Mouse (Mus musculus): ENCODE results near the gene Elane. TPM values are rescaled to one million over a fixed set of nuclear protein-coding genes. Genes with fewer than 3 reads are reported as not detected.

Gene Elane
- total RNA-seq (2021), result not detected
- long read RNA-seq, experiment 1, result 0 reads
- long read RNA-seq, experiment 2, result 0 reads

- DNase-seq (ENCODE audit: low spot score in 2 of 2), result no peak
These were observed at the start of gene Elane for GRCm38 (mm10) chr10:79886054-79886453. TSS of gene Elane (plus strand) at chr10:79886247.

GRCm38 (mm10) chr10:79836918-79837317, 49.1 kb upstream of the Elane start:
- no peak for DNase-seq (ENCODE audit: low spot score in 2 of 2)

DNA sequence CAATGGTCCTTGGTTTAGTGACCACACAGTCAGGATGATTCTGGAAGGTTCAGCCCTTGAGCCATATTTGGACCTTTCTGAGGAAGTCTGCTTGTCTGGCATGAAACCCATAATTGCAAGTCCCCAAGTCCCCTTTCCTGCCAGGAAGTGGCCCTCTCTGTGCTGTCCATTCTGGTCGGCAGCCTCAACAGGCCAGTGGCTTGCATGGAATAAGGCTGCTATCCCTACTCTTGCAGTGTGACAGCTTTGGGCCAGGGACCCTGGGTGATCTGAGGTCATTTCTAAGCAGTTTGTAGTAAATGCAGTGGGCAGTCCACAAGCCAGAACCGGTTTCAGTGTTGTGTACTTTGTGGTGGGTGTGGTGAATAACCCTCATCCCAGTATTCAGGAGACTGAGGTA, 47.9 kb upstream of the Elane start:
- no peak for DNase-seq (ENCODE audit: low spot score in 2 of 2)

GRCm38 (mm10) chr10:79840091-79840490, 46.0 kb upstream of the Elane start:
- DNase-seq (ENCODE audit: low spot score in 2 of 2), result no peak

DNA sequence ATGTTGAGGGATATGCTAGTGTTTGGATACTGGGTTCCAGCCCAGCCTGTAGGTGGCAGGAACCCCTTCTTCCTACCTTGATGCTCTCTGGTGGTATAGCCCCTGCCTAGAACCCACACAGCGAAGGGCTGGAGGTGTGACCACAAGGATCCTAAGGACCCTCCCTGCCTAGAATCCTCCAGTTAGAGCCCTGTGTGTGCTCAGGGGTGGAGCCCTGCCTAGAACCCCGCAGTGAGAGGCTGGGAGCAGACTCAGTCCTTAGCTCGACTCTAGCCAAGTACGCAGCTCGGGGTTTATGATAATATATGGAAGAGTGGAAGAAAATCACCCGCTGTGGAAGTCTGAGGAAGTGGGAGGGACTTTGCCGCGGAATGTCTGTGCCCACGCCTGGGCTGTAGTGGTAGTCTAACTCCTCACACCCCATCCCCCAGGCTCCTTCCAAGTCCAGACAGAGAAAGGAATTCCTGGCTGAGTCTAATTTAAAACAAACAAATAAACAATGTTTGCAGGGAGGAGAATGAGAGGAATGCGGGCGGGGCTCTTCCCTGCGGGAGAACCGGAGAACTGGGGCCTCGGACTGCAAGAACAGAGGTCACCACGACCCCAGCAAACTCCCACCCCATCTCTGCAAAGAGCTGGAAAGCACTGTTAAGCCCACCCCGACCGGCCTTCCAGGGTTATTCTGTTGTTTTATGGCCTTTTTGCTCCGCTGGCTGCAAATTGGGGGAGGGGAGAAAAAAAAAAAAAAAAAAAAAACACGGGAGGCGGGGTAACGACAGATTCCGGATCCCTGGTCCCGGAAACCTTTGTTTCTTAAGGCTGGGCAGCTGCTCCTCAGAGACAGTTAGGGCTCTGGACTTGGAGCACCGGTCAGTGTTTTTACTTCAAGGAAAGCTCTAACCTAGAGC, 45.1 kb upstream of the Elane start:
- DNase-seq (ENCODE audit: low spot score in 2 of 2), result peak in 1 of 2 experiments; percentile 60

DNA sequence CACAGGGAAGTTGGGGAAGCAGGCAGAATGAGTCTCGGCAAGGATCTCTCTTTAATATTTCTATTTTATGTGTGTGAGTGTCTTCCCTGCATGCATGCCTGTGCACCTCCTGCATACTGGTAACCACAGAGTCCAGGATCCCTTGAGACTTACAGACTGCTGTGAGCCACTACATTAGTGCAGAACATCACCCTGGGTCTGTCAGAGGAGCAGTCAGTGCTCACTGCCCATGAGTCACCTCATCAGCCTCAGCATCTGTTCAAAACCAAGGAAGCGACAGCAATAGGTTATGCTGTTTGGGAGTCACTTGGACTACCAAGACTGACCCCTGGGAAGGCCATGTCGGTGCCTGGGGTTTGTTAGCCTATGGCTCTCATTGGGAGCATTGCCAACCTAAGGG, 43.7 kb upstream of the Elane start:
- DNase-seq (ENCODE audit: low spot score in 2 of 2), result no peak

GRCm38 (mm10) chr10:79843476-79843875, 42.6 kb upstream of the Elane start:
- no peak for DNase-seq (ENCODE audit: low spot score in 2 of 2)

- no peak for DNase-seq (ENCODE audit: low spot score in 2 of 2)
These were observed 39.5 kb upstream of the Elane start for GRCm38 (mm10) chr10:79846553-79846952.

DNA sequence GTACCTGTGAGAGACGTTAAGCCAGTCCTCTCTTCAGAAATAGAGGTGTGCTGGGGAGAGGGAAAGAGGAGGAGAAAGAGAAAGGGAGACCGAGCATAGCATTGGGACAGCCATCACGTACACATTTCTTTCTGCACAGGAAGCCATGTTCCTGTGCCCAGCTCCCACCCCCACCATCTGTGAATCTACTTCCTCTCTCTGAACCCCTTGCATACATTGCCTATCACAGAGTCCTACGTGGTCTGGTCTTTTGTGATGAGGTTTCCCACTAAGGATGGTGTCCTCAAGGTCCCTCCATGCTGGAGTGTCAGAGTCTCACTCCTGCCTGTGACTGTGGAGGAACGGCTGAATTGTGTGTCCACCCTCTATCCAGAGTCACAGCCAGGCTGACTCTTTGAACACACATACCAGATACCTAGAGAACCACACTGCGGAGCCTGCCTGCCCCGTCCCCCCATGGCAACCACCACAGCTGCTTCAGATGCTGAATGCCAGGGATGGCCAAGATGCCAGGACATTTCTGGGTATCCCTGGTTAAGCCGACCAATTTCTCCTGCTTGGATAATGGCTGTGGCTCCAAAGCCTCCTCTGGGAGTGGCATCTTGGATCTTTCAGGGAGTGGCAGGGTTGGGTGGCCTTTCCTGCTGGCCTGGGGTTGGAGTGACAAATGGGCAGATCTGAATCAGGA, 36.0 kb upstream of the Elane start:
- no peak for DNase-seq (ENCODE audit: low spot score in 2 of 2)

DNA sequence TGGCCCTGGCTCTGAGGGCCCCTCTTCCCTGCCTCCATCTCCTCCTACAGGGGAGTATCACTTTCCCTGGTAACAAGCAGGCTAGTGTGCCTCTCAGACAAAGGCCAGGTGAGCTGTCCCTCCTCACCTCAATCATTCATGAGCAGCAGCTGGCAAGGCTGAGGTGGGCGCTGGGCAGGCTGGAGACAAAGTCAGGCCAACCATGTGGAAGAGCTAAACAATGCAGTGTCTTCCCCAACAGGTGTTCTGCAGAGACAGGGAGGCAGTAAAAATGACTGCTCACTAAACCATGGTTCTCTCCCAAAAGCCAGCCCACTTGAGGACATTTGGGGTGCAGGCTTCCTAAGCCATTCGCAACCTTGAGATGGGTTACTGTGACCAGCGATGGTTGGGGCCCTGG, 34.4 kb upstream of the Elane start:
- no peak for DNase-seq (ENCODE audit: low spot score in 2 of 2)

GRCm38 (mm10) chr10:79852107-79852789, 33.8 kb upstream of the Elane start:
- DNase-seq (ENCODE audit: low spot score in 2 of 2), result no peak

DNA sequence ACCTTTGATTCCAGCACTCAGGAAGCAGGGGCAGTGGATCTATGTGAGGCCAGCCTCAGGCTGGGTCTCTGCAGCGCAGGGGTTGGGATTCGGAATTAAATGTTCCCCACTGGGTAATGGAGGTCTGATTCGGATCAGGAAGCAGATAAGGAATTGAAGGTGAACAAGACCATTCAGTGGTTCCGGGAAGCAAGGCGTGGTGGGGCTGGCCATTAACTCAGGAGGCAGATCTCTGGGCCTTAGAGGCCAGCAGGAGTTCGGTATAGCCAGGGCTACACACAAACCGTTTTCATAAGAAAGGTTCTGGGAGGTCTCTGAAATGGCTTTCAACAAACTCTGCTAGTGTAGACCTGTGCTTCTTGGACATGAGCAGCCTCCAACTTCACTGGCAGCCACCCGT, 33.2 kb upstream of the Elane start:
- no peak for DNase-seq (ENCODE audit: low spot score in 2 of 2)

GRCm38 (mm10) chr10:79853392-79853791, 32.7 kb upstream of the Elane start:
- peak; percentile 92 to 95 for DNase-seq (ENCODE audit: low spot score in 2 of 2)

DNA sequence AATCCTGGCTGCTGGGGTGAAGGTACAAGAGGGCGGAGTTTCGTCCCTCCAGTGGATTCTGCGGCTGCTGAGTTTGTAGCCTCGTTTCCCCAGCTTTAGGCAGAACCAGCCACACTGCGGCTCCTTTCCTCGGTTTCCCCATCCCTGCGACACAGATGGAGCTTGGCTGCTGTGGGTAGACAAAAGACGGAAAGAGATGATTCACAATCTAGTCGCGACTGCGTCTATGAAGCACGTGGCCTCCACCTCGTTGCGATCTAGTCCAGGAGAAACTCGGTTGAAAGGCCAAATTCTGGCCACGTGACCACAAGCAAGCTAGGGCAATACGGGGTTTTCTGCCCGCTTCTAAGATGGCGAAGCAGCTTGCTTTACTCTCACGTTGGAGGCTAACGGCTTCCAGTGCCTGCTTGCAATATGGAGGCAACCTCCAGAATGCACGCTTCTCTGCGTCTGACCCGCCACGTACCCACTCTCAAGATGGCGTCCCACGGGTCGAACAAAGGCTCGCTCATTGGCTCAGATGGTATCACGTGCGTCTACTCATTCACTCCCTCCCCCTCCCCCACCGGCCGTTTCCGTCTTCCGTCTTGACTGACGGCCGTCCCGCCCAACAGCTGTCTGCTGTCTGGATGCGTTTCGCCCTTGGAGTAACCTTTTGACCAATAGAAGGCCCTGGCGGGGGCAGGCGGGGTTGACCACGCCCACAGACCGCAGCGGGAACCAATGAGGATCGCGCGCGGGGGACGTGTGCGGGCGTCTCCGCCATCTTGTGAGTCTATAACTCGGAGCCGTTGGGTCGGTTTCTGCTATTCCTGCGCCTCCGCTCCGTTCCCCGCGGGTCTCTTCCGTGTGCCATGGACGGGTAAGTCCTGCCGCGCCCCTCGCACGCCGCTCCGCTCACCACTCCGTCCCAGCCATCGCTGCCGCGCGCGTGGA, 31.9 kb upstream of the Elane start, which contains the start of gene Ptbp1:
TSS of gene Ptbp1 (plus strand) at position 568 of the 936 bp plus-strand sequence.
- DNase-seq (ENCODE audit: low spot score in 2 of 2), result peak; percentile 98 to 100

DNA sequence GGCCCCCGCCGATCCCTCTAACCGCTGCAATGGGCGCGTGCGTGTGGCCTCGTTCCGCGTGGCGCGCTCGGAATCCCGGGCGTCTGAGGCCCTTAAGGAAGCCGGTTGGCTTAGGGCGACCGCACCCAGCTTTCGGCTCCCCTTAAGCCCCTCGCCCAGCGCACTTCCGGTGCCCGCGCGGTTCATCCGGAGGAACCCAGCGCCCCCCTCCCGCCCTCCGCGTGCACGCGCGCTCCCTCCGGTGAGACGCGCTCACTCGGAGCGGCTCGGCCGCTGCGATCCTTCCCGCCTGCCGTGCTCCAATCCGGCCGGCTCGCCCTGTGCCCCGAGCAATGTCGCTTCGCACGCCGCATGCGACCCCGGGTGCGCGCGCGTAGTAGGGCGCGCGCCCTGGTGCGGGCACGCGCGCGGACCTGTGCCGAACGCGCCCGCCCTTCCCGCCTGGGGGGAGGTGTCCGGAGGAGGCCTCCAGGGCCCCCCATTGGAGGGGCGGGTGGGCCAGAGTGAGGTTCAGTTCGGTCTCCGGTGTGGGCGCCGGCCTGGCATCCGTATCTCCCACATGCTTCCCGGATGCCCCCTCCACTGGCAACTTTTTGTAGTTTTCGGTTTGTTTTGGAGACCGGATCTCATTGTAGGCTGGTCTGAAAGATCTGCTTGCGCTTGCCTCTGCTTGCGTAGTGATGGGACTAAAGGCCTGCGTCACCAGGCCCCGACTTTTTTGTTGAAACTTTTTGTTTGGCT, 31.1 kb upstream of the Elane start:
- peak in 1 of 2 experiments; percentile 57 for DNase-seq (ENCODE audit: low spot score in 2 of 2)

DNA sequence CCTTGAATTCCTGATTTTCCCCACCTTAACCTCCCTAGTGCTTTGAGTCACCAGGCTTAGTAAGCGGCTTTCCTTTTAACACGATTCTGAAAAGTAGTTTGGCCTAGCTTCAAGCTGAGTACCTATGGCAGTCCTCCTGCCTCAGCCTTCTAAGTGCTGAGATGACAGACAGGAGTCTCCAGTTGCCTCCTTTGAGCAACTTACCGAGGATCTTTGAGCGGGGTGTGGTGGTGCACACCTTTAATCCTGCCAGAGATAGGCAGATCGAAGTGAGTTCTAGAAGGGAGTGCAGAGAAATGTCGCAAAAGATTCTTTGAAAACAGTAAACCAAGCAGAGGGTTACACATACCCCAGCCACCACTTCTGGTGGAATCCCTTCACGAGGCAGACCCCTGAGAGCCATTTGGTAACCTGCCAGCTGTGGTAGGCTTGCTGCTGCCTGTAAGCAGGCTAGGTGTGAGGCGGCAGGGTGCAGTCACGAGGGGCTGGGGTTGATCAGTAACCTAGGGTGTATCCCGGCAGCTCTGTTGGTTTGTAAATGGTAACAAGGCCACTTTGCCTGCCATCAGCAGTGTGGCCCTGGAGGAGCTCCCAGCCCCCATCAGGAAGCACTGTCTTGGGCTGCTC, 30.4 kb upstream of the Elane start:
- DNase-seq (ENCODE audit: low spot score in 2 of 2), result no peak

DNA sequence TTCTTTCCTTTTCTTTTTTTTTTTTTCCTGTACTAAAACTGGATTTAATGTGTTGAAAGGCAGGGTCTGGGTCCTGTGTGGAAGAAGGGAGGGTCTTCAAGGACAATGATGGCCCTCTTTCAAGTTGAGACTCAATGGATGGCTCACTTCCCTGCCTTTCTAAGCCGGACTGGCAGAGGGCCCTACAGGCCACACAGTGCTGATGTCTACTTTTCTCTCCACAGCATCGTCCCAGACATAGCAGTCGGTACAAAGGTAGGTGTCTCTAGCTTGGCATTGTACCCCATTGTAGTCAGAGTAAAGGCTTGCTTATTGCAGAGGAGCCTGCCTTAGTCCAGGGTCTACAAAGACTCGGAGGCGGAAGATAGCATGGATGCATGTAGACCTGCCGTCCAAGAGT, 29.8 kb upstream of the Elane start:
- DNase-seq (ENCODE audit: low spot score in 2 of 2), result no peak

- no peak for DNase-seq (ENCODE audit: low spot score in 2 of 2)
These were observed 29.2 kb upstream of the Elane start for GRCm38 (mm10) chr10:79856704-79857451.

DNA sequence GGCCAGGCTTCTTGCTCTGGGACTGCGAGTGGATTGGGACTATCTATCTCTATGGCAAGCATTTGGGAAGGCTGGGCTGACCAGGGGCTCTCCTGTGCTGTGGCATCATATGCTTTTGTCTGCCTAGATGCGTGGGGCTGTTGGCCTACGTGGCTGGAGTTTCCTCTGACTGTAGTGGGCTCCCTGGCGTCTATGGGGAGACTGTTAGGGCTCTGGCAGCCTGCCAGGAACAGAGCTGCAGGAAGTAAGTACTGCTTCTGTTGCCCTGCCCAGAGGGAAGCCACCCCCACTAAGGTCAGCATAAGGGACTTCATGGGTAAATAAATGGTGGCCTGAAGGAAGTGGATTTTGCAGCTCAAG, 28.6 kb upstream of the Elane start:
- DNase-seq (ENCODE audit: low spot score in 2 of 2), result peak in 1 of 2 experiments; percentile 67

All from layer of hippocampus, postnatal 14 days (tissue).